Mouse (Mus musculus): ENCODE measurements at regions not wholly inside any gene's neighbourhood (a gene's known extent, or its start where the extent isn't known, plus 50 kb on each side); places are given as distances from the start of the nearest gene placed in this dataset.
A peak's percentile ranks its signal among the peaks of the same experiment; 100 is the strongest.

DNA sequence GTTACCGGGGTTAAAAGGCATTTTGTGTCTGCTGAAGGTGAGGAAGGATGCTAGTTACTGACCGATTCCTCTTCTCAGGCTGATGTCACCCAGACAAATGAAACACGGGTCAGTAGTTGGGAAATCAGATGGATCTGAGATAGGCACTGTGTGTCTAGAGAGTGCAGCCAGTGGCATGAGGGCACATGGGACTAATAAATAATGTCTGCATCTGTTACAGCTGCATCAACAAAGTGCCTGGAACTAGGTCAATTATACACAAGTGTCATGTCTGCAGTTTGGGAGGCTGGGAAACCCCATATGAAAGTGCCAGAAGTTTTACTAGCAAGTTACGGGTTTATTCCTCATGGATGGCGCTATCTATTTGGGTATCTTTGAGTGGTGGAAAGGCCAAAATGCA, 68.8 kb downstream of the Cxcl12 start:
- no peak overlapping the region for H3K4me2 ChIP-seq
- no peak overlapping the region for H3K9ac ChIP-seq
- WGBS = 78% methylated on average over 5 of the region's 5 CpGs
- no peaks in the 10 kb centered on the region for H3K27me3 ChIP-seq (replicated peaks)
- no peak overlapping the region for H3K4me3 ChIP-seq
- no peak for ATAC-seq (ENCODE audit: insufficient number of reproducible peaks, low FRiP score)
- H3K4me1 ChIP-seq (replicated peaks) = no peaks in the 10 kb centered on the region
- H3K36me3 ChIP-seq = no peaks in the 10 kb centered on the region
- no peaks in the 10 kb centered on the region for H3K9me3 ChIP-seq (replicated peaks)
- H3K27ac ChIP-seq (ENCODE audit: poor library complexity, severe bottlenecking) = no peak overlapping the region

- Histone ChIP-seq H3K9ac (no peak overlapping the region), H3K4me3 (no peak overlapping the region), H3K9me3 (replicated peaks) (no peaks in the 10 kb centered on the region), H3K36me3 (no peaks in the 10 kb centered on the region), H3K27ac (ENCODE audit: poor library complexity, severe bottlenecking) (no peak overlapping the region), H3K4me1 (replicated peaks) (peaks cover 25% of the 10 kb centered on the region), H3K4me2 (no peak overlapping the region), H3K27me3 (replicated peaks) (0 out of 2 replicates have a peak, but pooled peaks cover 6% of the 10 kb centered on the region)
- no peak for ATAC-seq (ENCODE audit: insufficient number of reproducible peaks, low FRiP score)
- 69% methylated on average over 3 of the region's 3 CpGs for WGBS
These were observed 72.9 kb downstream of the Cxcl12 start for GRCm38 (mm10) chr6:117241206-117241605.

DNA sequence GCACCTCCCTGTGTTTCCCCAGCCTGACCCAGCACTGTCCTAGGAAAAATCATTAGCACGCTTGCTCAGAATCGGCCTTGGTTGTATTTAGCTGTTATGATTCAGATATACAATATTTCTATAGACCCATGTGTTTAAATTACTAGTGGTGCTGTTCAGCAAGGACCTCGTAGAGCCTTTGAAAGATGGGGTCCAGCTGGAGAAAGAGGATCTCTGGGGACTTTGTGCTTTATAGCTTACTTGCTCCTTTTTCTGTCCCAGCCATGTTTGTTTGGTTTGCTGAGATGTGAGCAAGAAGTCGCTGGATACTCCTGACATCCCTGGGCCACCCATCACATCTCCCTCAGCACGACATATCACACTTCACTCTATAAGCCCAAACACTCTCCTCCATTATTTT, 77.1 kb downstream of the Cxcl12 start:
- Histone ChIP-seq H3K4me1 (replicated peaks) (peaks cover 59% of the 10 kb centered on the region), H3K9ac (no peak overlapping the region), H3K4me3 (no peak overlapping the region), H3K4me2 (0 out of 2 replicates have a peak overlapping the region, but pooled peaks have one; percentile 43), H3K27ac (ENCODE audit: poor library complexity, severe bottlenecking) (peak overlapping the region; percentile 52; the same call in 1 of the 2 replicates), H3K27me3 (replicated peaks) (0 out of 2 replicates have a peak, but pooled peaks cover 6% of the 10 kb centered on the region), H3K9me3 (replicated peaks) (no peaks in the 10 kb centered on the region), H3K36me3 (no peaks in the 10 kb centered on the region)
- ATAC-seq (ENCODE audit: insufficient number of reproducible peaks, low FRiP score) = no peak
- WGBS = 66% methylated on average over 5 of the region's 5 CpGs

DNA sequence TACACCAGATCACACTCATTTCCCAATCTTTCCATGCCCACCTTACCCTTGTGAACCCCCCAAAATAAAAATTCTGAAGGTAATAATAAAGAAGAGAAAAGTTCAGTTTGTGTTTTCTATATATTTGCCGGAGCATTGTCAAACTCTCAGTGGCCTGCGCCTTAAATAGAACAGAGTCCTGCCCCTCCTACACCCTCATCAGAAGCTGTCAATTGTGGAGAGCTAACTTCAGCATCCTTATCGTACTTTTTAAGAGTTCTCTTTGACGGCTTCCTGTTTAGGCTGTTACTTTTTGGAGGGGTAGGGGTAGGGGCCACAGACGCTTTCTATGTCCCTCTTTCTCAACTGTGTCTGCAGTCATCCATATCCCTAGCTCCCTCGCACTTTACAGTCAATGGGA, 77.5 kb downstream of the Cxcl12 start:
- Histone ChIP-seq H3K27me3 (replicated peaks) (0 out of 2 replicates have a peak, but pooled peaks cover 6% of the 10 kb centered on the region), H3K27ac (ENCODE audit: poor library complexity, severe bottlenecking) (peak overlapping the region; percentile 76), H3K4me2 (peak overlapping the region; percentile 43), H3K4me1 (replicated peaks) (peaks cover 61% of the 10 kb centered on the region), H3K36me3 (no peaks in the 10 kb centered on the region), H3K9ac (no peak overlapping the region), H3K4me3 (no peak overlapping the region), H3K9me3 (replicated peaks) (no peaks in the 10 kb centered on the region)
- no peak for ATAC-seq (ENCODE audit: insufficient number of reproducible peaks, low FRiP score)
- WGBS = 24% methylated on average over 6 of the region's 6 CpGs

DNA sequence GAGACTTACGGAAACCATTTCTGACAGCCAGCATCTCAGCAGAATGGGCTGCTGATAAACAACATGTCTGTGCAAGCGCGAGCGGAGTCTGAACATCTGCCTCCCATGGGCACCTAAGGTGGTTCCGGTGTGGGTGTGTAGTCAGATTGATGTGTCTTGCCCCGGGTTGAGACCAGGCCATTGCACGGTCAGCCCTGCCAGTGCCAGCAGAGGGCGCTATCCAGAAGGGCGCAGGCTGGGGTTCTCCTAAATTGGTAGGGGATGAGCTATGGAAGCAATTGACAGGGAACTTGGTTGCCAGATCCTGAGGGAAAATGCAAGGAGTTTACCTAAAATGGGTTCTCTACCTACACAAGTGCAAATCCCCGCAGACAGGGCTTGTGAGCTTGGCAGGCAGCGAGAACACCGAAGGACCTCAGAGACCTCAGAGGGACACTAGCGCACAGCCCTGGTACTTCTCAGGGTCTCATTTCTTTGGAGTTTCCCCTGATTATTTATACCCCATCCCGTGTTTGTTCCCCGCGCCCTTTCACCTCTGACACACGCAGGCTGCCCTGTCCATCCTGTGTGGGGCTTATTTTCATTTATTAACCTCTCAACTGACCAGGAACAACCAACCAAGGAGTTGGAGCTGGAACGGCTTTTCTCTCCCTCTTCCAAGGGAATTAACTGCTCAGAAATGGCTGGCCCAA, 81.0 kb downstream of the Cxcl12 start:
- Histone ChIP-seq H3K36me3 (no peaks in the 10 kb centered on the region), H3K4me3 (no peak overlapping the region), H3K4me1 (replicated peaks) (peaks cover 78% of the 10 kb centered on the region), H3K9me3 (replicated peaks) (no peaks in the 10 kb centered on the region), H3K4me2 (no peak overlapping the region), H3K27ac (ENCODE audit: poor library complexity, severe bottlenecking) (no peak overlapping the region), H3K27me3 (replicated peaks) (no peaks in the 10 kb centered on the region), H3K9ac (no peak overlapping the region)
- ATAC-seq (ENCODE audit: insufficient number of reproducible peaks, low FRiP score) = no peak
- WGBS = 78% methylated on average over 18 of the region's 18 CpGs

GRCm38 (mm10) chr6:117250051-117250450, 81.7 kb downstream of the Cxcl12 start:
- H3K27ac ChIP-seq (ENCODE audit: poor library complexity, severe bottlenecking) = no peak overlapping the region
- no peak overlapping the region for H3K9ac ChIP-seq
- H3K36me3 ChIP-seq = no peaks in the 10 kb centered on the region
- 40% methylated on average over 2 of the region's 2 CpGs for WGBS
- H3K4me2 ChIP-seq = no peak overlapping the region
- ATAC-seq (ENCODE audit: insufficient number of reproducible peaks, low FRiP score) = no peak
- no peaks in the 10 kb centered on the region for H3K27me3 ChIP-seq (replicated peaks)
- peaks cover 78% of the 10 kb centered on the region for H3K4me1 ChIP-seq (replicated peaks)
- no peaks in the 10 kb centered on the region for H3K9me3 ChIP-seq (replicated peaks)
- no peak overlapping the region for H3K4me3 ChIP-seq

- 18% methylated on average over 12 of the region's 12 CpGs for WGBS
- Histone ChIP-seq H3K4me1 (replicated peaks) (peaks cover 70% of the 10 kb centered on the region), H3K4me3 (no peak overlapping the region), H3K27ac (ENCODE audit: poor library complexity, severe bottlenecking) (peak overlapping the region; percentile 48), H3K36me3 (no peaks in the 10 kb centered on the region), H3K9ac (no peak overlapping the region), H3K9me3 (replicated peaks) (no peaks in the 10 kb centered on the region), H3K27me3 (replicated peaks) (no peaks in the 10 kb centered on the region), H3K4me2 (no peak overlapping the region)
- ATAC-seq (ENCODE audit: insufficient number of reproducible peaks, low FRiP score) = peak; percentile 44; the same call in 1 of the 2 replicates
These were observed 83.1 kb downstream of the Cxcl12 start for GRCm38 (mm10) chr6:117251383-117251925.

DNA sequence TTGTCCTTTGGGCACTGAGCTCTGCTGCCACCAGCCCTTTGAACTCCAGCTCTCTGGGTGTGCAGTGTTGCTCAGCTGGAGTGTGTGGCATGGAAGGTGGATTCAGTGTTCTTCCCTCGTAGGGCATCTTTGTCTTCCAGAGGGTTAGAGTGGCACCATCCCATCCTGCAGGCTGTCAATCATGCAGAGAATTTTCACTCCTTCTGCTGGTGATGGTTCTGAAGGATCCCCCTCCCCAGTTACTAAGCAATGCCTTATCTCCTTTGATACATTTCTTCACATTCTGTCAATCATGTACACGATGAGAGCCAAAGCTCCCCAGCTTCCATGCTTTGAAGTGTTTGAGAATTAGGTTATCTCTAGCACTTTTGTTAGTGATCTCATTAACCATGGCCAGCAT, 84.0 kb downstream of the Cxcl12 start:
- WGBS = 36% methylated on average over 2 of the region's 2 CpGs
- Histone ChIP-seq H3K27ac (ENCODE audit: poor library complexity, severe bottlenecking) (no peak overlapping the region), H3K4me1 (replicated peaks) (peaks cover 63% of the 10 kb centered on the region)

DNA sequence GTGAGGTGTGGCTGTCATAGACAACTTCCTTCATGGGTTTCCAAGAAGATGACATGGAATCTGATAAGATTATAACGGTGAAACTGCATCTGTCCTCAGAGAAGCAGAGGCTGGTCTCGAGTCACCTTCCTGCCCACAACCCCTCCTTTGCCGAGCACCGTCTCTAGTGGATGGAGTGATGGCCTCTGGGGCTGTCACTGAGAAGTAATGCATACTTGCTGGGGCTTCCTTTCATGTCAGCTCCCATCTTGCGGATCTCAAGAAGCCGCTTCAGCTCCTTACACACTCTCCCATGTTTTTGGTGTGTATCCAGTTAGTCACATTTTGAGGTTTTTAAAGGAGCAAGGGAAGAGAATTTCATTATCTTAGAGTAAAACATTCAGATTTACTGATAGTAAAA, 84.7 kb downstream of the Cxcl12 start:
- Histone ChIP-seq H3K9me3 (replicated peaks) (no peaks in the 10 kb centered on the region), H3K9ac (no peak overlapping the region), H3K27me3 (replicated peaks) (no peaks in the 10 kb centered on the region), H3K36me3 (no peaks in the 10 kb centered on the region), H3K27ac (ENCODE audit: poor library complexity, severe bottlenecking) (no peak overlapping the region), H3K4me3 (no peak overlapping the region), H3K4me1 (replicated peaks) (peaks cover 57% of the 10 kb centered on the region), H3K4me2 (no peak overlapping the region)
- 68% methylated on average over 6 of the region's 6 CpGs for WGBS
- ATAC-seq (ENCODE audit: insufficient number of reproducible peaks, low FRiP score) = no peak

More for the DNA sequence above, 84.0 kb downstream of the Cxcl12 start:
- H3K9me3 ChIP-seq (replicated peaks) = no peaks in the 10 kb centered on the region
- no peak overlapping the region for H3K9ac ChIP-seq
- H3K4me3 ChIP-seq = no peak overlapping the region
- H3K36me3 ChIP-seq = no peaks in the 10 kb centered on the region
- no peaks in the 10 kb centered on the region for H3K27me3 ChIP-seq (replicated peaks)
- no peak for ATAC-seq (ENCODE audit: insufficient number of reproducible peaks, low FRiP score)
- H3K4me2 ChIP-seq = no peak overlapping the region

DNA sequence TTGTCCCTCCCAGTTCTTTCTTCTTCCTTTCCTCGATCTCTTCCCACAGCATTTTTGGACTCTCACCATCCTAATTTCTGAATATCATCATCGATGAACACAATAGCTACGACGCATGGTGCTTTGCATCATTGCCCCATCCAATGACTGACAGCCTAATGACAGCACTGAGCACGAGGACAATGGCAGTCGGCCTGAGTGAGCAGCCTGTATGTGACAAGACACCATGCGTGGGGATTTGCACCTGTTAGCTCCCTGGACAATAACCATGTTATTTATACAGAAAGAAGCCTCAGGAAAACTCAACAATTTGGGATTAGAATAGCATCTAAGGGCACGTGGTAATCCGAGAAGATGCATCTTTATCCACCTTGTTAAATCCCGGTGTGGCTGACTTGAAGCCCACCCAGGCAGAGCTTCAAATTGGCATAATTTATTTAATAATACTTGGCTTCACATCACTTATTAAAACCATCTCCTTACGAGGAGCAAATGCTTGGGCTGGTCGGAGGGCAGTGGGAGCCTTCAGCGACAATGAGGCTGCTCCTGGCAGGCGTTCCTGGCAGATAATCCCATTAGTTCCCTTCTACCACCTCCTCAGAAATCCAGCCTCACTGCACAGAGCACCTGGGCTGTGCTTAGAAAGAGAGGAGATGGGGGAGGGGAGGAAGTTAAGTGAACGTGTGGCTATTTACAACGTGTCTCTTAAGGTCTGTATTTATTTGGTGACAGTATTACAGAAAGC, 85.4 kb downstream of the Cxcl12 start:
- H3K27ac ChIP-seq (ENCODE audit: poor library complexity, severe bottlenecking) = no peak overlapping the region
- ATAC-seq (ENCODE audit: insufficient number of reproducible peaks, low FRiP score) = no peak

GRCm38 (mm10) chr6:117254620-117255228, 86.4 kb downstream of the Cxcl12 start:
- peaks cover 42% of the 10 kb centered on the region for H3K4me1 ChIP-seq (replicated peaks)
- no peak overlapping the region for H3K4me2 ChIP-seq
- H3K9me3 ChIP-seq (replicated peaks) = no peaks in the 10 kb centered on the region
- H3K36me3 ChIP-seq = no peaks in the 10 kb centered on the region
- H3K27ac ChIP-seq (ENCODE audit: poor library complexity, severe bottlenecking) = peak overlapping the region; percentile 71
- no peak overlapping the region for H3K4me3 ChIP-seq
- no peaks in the 10 kb centered on the region for H3K27me3 ChIP-seq (replicated peaks)
- 46% methylated on average over 3 of the region's 3 CpGs for WGBS
- ATAC-seq (ENCODE audit: insufficient number of reproducible peaks, low FRiP score) = peak; percentile 25; the same call in 1 of the 2 replicates
- no peak overlapping the region for H3K9ac ChIP-seq

More for the DNA sequence above, 85.4 kb downstream of the Cxcl12 start:
- 61% methylated on average over 16 of the region's 16 CpGs for WGBS
- Histone ChIP-seq H3K4me3 (no peak overlapping the region), H3K4me2 (no peak overlapping the region), H3K4me1 (replicated peaks) (peaks cover 52% of the 10 kb centered on the region), H3K36me3 (no peaks in the 10 kb centered on the region), H3K9ac (no peak overlapping the region), H3K27me3 (replicated peaks) (no peaks in the 10 kb centered on the region), H3K9me3 (replicated peaks) (no peaks in the 10 kb centered on the region)

All from heart, embryonic 12.5 days (tissue).